Mouse (Mus musculus): ENCODE measurements around the gene Taf10.

The Taf10 gene

DNA sequence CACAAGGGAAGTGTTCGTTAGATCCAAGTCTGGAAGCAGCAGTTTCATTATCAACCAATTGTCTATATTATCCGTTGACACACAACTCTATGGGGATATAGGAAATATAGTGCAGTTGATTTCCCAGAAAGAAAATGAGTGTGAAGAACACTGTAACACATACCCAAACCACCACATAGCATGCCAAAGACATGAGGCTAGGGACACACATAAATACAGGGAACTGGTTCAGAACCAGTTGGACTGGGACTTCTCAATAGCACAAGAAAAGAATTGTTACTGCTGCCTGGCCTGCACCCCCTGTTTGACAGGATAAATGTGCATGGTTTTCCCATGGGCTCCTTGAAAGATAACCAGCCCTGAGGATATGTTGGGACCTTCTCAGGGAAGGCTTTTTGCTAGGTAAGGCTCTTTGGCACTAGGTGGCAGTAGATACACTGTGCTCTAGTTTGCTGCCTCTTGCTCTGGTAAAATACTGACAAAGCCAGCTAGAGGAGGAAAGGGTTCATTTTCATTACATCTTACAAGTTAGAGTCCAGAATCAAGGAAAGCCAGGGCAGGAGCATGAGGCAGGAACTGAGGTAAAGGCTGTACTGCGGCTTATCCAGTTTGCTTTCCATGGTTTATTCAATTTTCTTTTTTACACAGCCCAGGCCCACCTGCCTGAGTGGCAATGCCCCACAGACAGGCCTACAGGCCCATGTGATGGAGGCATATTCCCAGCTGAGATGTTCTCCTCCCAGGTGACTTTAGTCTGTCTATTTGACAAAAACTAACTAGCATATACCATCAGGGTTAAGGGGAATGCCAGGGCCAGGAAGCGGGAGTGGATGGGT, 17.8 kb downstream of the Taf10 start:
- DNase-seq (ENCODE audit: low spot score in 2 of 2): peak in 1 of 2 experiments; percentile 25

DNA sequence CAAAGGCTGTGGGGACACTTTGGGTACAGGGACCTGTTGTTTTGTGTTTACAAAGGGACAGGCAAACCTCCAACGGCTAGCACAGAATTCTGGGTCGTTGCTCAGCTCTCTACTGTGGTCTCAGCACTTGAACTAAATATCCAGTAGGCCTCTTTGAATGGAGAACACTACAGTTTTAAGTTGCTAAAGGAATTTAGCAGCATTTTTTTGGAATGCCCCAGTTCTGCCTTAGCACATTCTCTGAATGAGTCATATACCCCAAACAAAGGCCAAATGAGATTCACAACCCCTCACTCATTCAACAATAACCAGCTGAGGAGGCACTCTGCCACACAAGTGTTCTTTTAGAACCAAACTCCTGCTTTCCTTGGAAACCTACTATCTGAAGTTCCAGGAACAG, 22.2 kb downstream of the Taf10 start:
- no peak for DNase-seq (ENCODE audit: low spot score in 2 of 2)

DNA sequence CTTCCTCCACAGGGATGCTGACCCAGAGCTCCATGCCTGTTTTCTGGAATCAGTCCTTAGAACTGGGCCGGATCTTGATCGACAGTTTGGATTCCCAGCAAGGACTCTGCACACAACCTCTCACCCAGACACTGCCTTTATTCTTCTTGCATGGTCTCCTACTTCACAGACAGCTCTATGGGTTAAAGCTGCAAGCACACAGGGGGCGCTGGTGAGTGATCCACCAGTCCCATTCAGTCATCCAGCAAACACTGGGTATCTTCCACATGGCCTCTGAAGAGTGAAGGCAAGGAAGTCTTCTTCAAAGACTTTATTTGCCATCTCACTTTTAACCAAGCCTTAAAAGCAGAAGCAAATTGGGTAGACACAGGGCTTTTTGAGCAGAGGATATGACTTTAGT, 28.8 kb downstream of the Taf10 start:
- DNase-seq (ENCODE audit: low spot score in 2 of 2): no peak

DNA sequence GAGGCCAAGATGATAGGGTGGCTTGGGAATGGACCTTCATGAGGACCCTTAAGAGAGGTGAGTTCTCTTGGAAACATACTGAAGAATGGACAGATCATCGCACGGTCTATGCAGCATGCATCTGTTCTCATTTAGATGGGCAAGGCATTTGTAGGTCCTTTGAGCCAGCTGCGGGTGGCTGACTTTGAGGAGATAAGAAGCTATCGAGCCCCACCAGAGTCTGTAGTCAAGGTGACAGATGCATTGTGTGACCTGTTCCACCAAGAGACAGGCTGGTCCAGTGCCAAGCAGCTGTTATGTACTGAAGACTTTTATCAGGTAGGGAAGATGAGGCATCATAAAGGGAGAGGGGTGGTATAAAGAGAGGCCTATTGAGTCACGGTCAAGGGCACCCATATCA, 35.4 kb downstream of the Taf10 start:
- no peak for DNase-seq (ENCODE audit: low spot score in 2 of 2)

DNA sequence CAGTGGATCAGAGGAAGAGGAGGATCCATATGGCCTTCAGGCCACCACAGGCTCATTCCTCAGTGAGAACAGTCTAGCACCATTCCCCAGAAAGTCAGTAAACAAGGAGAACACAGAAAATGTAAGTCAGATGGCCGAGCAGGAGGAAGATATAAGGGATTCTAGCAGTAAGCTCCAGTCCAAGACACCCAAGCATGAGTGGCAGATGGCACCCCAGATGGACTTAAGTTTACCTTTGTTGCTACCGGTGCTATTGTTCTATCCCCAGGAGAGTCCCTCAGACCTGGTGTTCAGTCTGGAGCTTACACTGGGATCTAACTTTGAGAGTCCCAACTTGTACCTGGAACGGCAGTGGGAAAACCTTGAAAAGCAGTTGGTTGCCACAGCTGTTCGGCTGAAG, 40.3 kb downstream of the Taf10 start:
- DNase-seq (ENCODE audit: low spot score in 2 of 2): no peak

DNA sequence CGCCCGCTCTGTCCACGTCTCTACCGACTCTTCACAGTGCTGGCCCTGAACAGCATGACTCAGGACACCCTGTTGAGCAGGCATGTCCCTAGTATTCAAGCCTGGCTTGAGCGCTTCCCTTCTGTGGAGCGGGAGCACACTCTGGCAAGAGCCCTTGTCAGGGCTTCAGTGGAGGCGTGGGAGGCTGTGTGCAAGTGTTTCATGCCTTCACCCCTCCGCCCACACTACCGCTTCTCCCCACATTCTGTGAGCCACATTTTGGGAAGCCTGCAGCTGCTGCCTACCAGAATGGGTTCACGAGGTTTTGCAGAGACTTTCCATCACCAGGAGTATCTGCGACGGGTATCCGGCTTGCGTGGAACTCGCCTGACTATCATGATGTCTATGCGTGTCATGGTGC, 41.0 kb downstream of the Taf10 start:
- no peak for DNase-seq (ENCODE audit: low spot score in 2 of 2)

DNA sequence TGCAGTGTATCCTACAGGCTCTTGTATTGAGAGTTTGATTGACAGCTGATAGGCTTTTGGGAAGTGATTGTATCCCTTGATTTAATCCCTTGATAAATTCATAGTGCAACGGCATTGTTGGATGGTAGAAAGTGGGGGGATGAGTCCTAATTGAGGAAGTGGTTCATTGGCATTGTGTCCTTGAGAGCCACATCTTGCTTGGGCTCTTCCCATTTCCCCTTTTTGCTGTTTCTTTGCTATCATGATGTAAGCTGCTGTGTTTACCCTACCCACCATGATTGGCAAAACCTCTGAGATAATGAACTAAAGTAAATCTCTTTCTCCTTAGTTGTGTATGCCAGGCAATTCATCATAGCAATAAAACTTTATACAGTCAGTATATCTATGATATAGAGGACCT, 53.3 kb downstream of the Taf10 start:
- DNase-seq (ENCODE audit: low spot score in 2 of 2): no peak

Measured in spleen, postnatal 14 days (tissue).